Mouse (Mus musculus) heart, adult 2 months (tissue): ENCODE data around the gene Emx2.

ENCODE experiments used
- CTCF ChIP-seq: fragments of 200-600 bp; IDR thresholded peaks from 2 replicates; pipeline ENCODE4 v1.8.1; 2022; ENCODE audit warnings: antibody characterized with exemption, mild to moderate bottlenecking, moderate library complexity
- EP300 ChIP-seq: fragments of 200-500 bp; IDR thresholded peaks from 2 replicates; pipeline ENCODE4 v1.6.1; 2011; ENCODE audit warnings: low read depth, low read length, control low read depth; ENCODE audit not compliant: insufficient read depth
- POLR2A ChIP-seq: fragments of 200-500 bp; IDR thresholded peaks from 2 replicates; pipeline ENCODE4 v1.6.1; 2011; ENCODE audit warnings: mild to moderate bottlenecking, low read depth, low read length, control low read depth; ENCODE audit not compliant: insufficient read depth

- TF ChIP-seq EP300 (no peak), CTCF (no peak), POLR2A (no peak)
Measured at GRCm38 (mm10) chr19:59462459-59463292, 4.5 kb downstream of the Emx2 start.
